Mouse (Mus musculus): ENCODE measurements around the gene Slc16a6.
A peak's percentile ranks its signal among the peaks of the same experiment; 100 is the strongest.

Slc16a6 gene

GRCm38 (mm10) chr11:109445438-109446035, 27.9 kb downstream of the Slc16a6 start:
- DNase-seq (ENCODE audit: low read depth, low spot score), result peak; percentile 76

- DNase-seq (ENCODE audit: low read depth, low spot score), result peak; percentile 39
Observed at GRCm38 (mm10) chr11:109444600-109444999, 28.8 kb downstream of the Slc16a6 start.

DNA sequence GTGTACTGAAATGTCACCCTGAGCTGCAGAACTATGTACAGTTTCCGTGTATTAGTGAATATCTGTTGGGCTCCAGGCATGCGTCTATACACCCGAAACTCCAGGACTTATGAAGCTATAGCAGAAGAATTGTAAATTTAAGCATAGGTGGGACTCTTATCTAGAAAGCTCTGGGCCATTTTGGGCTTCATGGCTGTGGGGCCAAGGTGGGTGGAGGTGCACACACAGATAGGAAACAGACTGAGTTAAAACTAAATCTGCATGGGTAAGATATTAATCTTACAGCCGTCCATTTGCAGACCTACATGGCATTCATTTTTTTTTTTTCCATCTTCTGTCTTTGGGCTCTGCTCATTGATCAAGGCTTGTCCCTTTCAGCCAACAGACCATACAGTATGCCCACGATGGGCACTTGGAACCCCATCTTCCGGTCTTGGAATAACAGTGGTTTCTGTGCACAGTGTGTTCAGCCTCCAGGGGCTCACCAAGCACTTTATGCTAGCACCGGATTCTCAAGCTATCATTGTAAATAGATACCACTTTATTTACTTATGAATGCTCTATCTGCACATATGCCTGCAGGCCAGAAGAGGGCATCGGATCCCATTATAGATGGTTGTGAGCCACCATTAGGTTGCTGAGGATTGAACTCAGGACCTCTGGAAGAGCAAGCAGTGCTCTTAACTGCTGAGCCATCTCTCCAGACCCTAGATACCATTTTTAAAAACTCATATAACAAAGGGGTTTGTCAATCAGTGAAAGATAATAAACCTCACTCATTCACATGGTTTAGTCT, 29.7 kb downstream of the Slc16a6 start:
- DNase-seq (ENCODE audit: low read depth, low spot score), result no peak

GRCm38 (mm10) chr11:109442166-109442730, 31.1 kb downstream of the Slc16a6 start:
- DNase-seq (ENCODE audit: low read depth, low spot score), result peak; percentile 27

DNA sequence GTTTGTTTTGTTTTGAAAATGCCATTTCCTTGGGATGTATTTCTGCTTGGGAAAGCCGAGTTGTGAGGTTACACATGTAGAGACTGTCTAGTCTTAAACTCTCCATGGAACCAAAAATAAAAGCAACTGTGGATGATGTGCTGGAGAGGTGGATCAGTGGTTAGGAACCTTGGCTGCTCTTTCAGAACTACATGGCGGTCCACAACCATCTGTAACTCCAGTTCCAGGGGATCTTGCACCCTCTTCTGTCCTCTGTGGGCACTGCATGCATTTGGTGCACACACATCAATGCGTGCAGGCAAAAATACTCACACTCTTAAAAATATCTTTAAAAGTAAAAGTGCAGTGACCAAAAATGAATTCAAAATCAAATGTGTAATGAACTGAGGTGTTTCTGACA, 32.3 kb downstream of the Slc16a6 start:
- DNase-seq (ENCODE audit: low read depth, low spot score), result peak; percentile 79

- DNase-seq (ENCODE audit: low read depth, low spot score), result peak; percentile 33
Observed at GRCm38 (mm10) chr11:109440641-109441040, 32.8 kb downstream of the Slc16a6 start.

GRCm38 (mm10) chr11:109439829-109440340, 33.5 kb downstream of the Slc16a6 start:
- peak; percentile 90 for DNase-seq (ENCODE audit: low read depth, low spot score)

DNA sequence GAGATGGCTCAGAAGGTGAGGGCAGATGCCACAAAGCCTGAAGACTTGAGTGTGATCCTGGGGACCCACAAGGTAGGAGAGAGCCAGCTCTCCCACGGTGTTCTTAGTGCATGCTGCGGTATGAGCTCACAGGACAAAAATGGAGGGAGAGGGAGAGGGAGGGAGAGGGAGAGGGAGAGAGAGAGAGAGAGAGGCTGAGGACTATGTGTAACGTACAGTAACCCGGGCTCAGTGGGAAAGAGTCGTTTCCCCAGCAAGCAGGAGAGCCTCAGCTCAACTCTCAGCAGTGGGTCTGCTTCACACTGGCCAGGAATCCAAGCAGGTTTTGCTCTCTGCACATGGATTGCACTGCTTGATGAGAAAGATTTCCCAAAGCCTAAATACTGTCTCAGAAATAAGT, 34.2 kb downstream of the Slc16a6 start:
- no peak for DNase-seq (ENCODE audit: low read depth, low spot score)

DNA sequence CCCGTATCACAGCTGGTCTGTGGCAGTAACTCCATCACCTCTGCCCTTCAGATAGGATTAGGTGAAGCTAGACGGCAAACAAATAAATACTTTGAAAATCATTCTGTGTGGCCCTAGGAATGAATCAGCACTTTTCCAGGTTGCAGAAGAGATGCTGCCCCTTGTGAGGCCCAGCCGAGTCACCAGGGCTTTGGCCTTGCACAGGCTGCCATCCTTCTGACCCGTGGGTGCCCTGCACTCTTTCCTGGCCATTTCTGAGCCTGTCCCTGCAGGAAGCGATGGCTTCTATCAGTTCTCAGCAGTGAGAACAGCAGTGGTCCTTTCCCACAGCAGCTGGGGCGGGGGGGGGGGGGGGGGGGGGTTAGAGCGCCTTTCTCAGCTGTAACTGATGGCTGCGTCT, 36.5 kb downstream of the Slc16a6 start:
- no peak for DNase-seq (ENCODE audit: low read depth, low spot score)

DNA sequence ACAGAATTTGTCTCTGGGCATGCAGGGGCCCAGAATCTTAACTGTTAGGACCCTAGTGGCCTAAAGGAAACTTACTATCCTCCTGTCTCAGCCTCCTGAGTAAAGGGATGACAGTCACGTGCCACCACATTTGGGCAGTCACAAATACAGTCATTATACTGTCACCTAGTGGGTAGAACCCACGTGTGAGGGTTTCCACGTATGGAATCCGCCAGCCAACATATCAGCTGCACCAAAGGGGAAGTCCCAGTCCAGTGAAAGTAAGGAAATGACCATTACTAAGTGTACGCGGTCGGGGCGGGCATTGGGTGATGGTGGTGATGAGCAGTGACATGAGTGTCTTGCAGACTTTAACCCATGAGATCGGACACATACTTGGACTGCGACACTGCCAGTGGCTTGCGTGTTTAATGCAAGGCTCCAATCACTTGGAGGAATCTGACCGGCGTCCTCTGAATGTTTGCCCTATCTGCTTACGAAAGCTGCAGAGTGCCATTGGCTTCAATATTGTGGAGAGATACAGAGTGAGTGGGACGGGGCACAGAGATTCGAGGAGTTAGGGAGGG, 39.1 kb downstream of the Slc16a6 start:
- DNase-seq (ENCODE audit: low read depth, low spot score), result peak; percentile 75

- peak; percentile 17 for DNase-seq (ENCODE audit: low read depth, low spot score)
Observed at GRCm38 (mm10) chr11:109427353-109427752, 46.0 kb downstream of the Slc16a6 start.

GRCm38 (mm10) chr11:109426272-109426586, 47.2 kb downstream of the Slc16a6 start:
- no peak for DNase-seq (ENCODE audit: low read depth, low spot score)

GRCm38 (mm10) chr11:109425392-109426271, 47.8 kb downstream of the Slc16a6 start, which contains the start of gene Amz2:
Amz2 (plus strand) TSS chr11:109425946.
- peak; percentile 99 for DNase-seq (ENCODE audit: low read depth, low spot score)

- no peak for DNase-seq (ENCODE audit: low read depth, low spot score)
Observed at GRCm38 (mm10) chr11:109423294-109423693, 50.1 kb downstream of the Slc16a6 start.

DNA sequence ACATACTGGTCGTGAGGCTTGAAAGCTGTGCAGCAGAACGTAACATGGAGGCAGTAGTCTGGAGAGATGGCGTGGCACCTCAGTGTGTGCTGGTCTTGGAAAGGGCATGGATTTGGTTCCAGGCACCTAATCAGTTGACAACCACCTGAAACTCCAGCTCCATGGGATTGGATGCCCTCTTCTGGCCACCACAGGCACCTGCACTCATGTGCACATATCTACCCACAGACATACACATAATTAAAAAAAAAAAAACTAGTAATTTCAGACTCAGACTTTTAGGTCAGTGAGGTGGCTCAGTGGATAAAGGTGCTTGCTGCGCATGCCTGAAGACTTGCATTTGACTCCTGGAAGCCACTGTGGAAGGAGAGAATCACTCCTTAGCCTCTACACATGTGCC, 51.1 kb downstream of the Slc16a6 start:
- DNase-seq (ENCODE audit: low read depth, low spot score), result no peak

GRCm38 (mm10) chr11:109421205-109421604, 52.2 kb downstream of the Slc16a6 start:
- peak; percentile 44 for DNase-seq (ENCODE audit: low read depth, low spot score)

DNA sequence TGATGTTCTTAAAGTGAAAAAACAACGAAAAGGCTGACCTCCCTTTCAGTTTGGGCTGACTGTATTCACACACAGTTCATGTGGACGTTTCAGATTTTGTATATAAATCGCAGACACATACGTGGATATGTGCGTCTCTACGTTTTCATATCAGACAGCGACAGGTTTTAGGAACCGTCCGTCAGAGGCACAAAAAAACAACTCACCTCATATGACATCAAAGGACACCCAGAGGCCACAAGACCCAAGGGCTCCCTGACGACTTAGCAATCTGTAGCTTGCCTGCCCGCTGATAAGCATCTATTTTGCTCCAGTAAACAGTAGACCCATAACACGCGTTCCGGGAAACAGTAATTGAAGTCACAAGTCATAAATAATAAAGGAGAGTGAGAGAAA, 52.8 kb downstream of the Slc16a6 start:
- peak; percentile 91 for DNase-seq (ENCODE audit: low read depth, low spot score)

GRCm38 (mm10) chr11:109419961-109420566, 53.3 kb downstream of the Slc16a6 start:
- DNase-seq (ENCODE audit: low read depth, low spot score), result peak; percentile 92

- DNase-seq (ENCODE audit: low read depth, low spot score), result no peak
Observed at GRCm38 (mm10) chr11:109419461-109419860, 53.9 kb downstream of the Slc16a6 start.

DNA sequence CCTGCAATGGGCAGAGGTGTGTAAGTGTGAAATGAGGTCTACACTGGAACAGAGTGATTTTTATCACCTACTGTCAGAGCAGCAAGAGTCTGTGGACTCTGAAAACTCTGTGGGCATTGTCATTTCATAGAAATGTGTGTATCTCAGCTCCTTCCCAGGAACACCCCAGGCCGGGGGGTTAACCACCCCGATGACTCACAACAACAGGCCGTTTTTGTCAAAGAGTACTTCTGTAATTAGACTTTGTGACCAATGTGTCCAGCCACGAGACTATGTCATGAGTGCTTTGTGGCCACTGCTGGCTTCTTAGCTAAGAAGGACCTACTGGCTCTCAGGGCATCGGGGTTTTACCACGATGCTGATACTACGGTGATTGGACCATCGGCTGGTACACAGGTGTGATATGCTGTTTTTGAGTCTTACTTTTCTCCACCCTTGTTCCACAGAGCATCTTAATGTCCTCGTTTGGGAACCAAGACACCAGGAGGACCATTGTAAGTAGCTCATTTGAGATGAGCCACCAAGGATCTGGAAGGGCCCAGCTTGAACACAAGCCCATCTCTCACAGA, 55.8 kb downstream of the Slc16a6 start:
- DNase-seq (ENCODE audit: low read depth, low spot score), result peak; percentile 60

All from CD4-positive helper T cell, adult 2 months (primary cell).